Mouse (Mus musculus) E14TG2a.4 (cell line): Measurements from ENCODE around the gene Gm20918.
"Not testable (repeated sequence)": the region's sequence is repeated elsewhere in the genome, so short reads cannot be mapped to it uniquely, and the experiment has no call there.

Experiments
- H3K27me3 ChIP-seq: 2 replicates; pipeline ENCODE4 v1.6.1; 2014; ENCODE audit warnings: low read length, control low read depth; ENCODE audit not compliant: insufficient read depth
- H3K36me3 ChIP-seq: 2 replicates; pipeline ENCODE4 v1.6.1; 2014; ENCODE audit warnings: low read length, control low read depth; ENCODE audit not compliant: insufficient read depth
- H3K4me1 ChIP-seq: replicated peaks from 2 replicates; pipeline ENCODE4 v1.6.1; 2014; ENCODE audit warnings: low read depth, low read length, control low read depth
- H3K4me3 ChIP-seq: replicated peaks from 2 replicates; pipeline ENCODE4 v1.5.1; 2014; ENCODE audit warnings: mild to moderate bottlenecking, low read length
- H3K9me3 ChIP-seq: 2 replicates; pipeline ENCODE4 v1.6.1; 2014; ENCODE audit warnings: low read length, control low read depth

Gene Gm20918

GRCm38 (mm10) chrY:5043637-5044036, at the start of gene Gm20918:
Gene Gm20918 (plus strand): TSS chrY:5043937.
- not testable (repeated sequence) for H3K4me1 ChIP-seq, H3K9me3 ChIP-seq, H3K4me3 ChIP-seq, H3K27me3 ChIP-seq, H3K36me3 ChIP-seq
